Mouse (Mus musculus) layer of hippocampus, adult 18-20 months (tissue): ENCODE measurements around the gene Tbcel. TPM values are rescaled to one million over a fixed set of nuclear protein-coding genes. Genes with fewer than 3 reads are reported as not detected.

Experiments used
- DNase-seq, 2 experiments: peaks; one replicate each; pipeline ENCODE4 v3.0.0; 2022; ENCODE audit warnings: low spot score in 2 of 2
- total RNA-seq, 2 experiments: library from RNA; stranded (reverse); gene quantifications; 2 replicates each; pipeline ENCODE4 v1.2.3; 2021

The Tbcel gene
- total RNA-seq, 2 experiments from 2014 or later: 57.3 to 60.6 TPM

GRCm38 (mm10) chr9:42454364-42454763 is 53.2 kb downstream of the Tbcel start:
- DNase-seq: no peak

- DNase-seq: no peak
These were observed 58.6 kb downstream of the Tbcel start for GRCm38 (mm10) chr9:42449043-42449442.

GRCm38 (mm10) chr9:42442100-42442499 is 65.5 kb downstream of the Tbcel start:
- DNase-seq: no peak

- no peak for DNase-seq
These were observed 66.4 kb downstream of the Tbcel start for GRCm38 (mm10) chr9:42441234-42441633.

GRCm38 (mm10) chr9:42439446-42439845 is 68.2 kb downstream of the Tbcel start:
- peak in 1 of 2 experiments; percentile 45 for DNase-seq

- no peak for DNase-seq
These were observed 75.5 kb downstream of the Tbcel start for GRCm38 (mm10) chr9:42432155-42432554.

GRCm38 (mm10) chr9:42431606-42432005 is 76.0 kb downstream of the Tbcel start:
- no peak for DNase-seq

- peak in 1 of 2 experiments; percentile 49 for DNase-seq
These were observed 79.3 kb downstream of the Tbcel start for GRCm38 (mm10) chr9:42428060-42428924.

GRCm38 (mm10) chr9:42426661-42427358 is 80.8 kb downstream of the Tbcel start:
- no peak for DNase-seq

- no peak for DNase-seq
These were observed 84.0 kb downstream of the Tbcel start for GRCm38 (mm10) chr9:42423649-42424048.

GRCm38 (mm10) chr9:42419687-42420086 is 87.9 kb downstream of the Tbcel start:
- no peak for DNase-seq

GRCm38 (mm10) chr9:42418786-42419185 is 88.8 kb downstream of the Tbcel start:
- DNase-seq: no peak

- no peak for DNase-seq
These were observed 90.2 kb downstream of the Tbcel start for GRCm38 (mm10) chr9:42417352-42417952.

GRCm38 (mm10) chr9:42415184-42415583 is 92.4 kb downstream of the Tbcel start:
- no peak for DNase-seq

GRCm38 (mm10) chr9:42413345-42413744 is 94.3 kb downstream of the Tbcel start:
- DNase-seq: peak in 1 of 2 experiments; percentile 46

- no peak for DNase-seq
These were observed 96.3 kb downstream of the Tbcel start for GRCm38 (mm10) chr9:42411296-42411695.

GRCm38 (mm10) chr9:42405736-42406135 is 101.9 kb downstream of the Tbcel start:
- peak in 1 of 2 experiments; percentile 36 for DNase-seq

GRCm38 (mm10) chr9:42401486-42401885 is 106.1 kb downstream of the Tbcel start:
- no peak for DNase-seq

- DNase-seq: no peak
These were observed 107.8 kb downstream of the Tbcel start, which contains the start of gene Tecta for GRCm38 (mm10) chr9:42399829-42400228. Tecta (minus strand) TSS chr9:42399929.

GRCm38 (mm10) chr9:42396141-42396540 is 111.5 kb downstream of the Tbcel start:
- no peak for DNase-seq

GRCm38 (mm10) chr9:42394903-42395302 is 112.7 kb downstream of the Tbcel start:
- DNase-seq: peak; percentile 17 to 52

GRCm38 (mm10) chr9:42394321-42394720 is 113.3 kb downstream of the Tbcel start:
- peak; percentile 45 to 67 for DNase-seq
